Mouse (Mus musculus) megakaryocyte-erythroid progenitor cell, adult 5-6 weeks (primary cell): ENCODE data around the gene S100a6. TPM values are rescaled to one million over a fixed set of nuclear protein-coding genes. Genes with fewer than 3 reads are reported as not detected.
A peak's percentile ranks its signal among the peaks of the same experiment; 100 is the strongest.

Experiments used
- ATAC-seq: replicated peaks from 2 replicates; pipeline ENCODE4 v1.8.0; 2016; ENCODE audit warnings: mild to moderate bottlenecking, inconsistent platforms; ENCODE audit not compliant: severe bottlenecking, poor library complexity, low FRiP score, low TSS enrichment
- total RNA-seq, 2 experiments: library from RNA; stranded (forward) in 1 of 2; stranded (reverse) in 1 of 2; fragments of 200-1000, 215-1000 nt in 1 of 2; fragments of >200 nt in 1 of 2; fragmentation: Nextera tagmentation in 1 of 2; gene quantifications; 2 replicates each; pipeline ENCODE4 v1.2.3; 2014 to 2017

S100a6 gene
- total RNA-seq (2014; fragmentation: Nextera tagmentation) (2.0 and 21.9 TPM in 2 replicates), total RNA-seq (2017) (0.94 TPM in 1 of 2 replicates, not detected in the other)

- ATAC-seq, result peak; percentile 67
Measured at GRCm38 (mm10) chr3:90612728-90613291, at the start of gene S100a6. Gene S100a6, plus strand, starts transcription at chr3:90612882.

- no peak for ATAC-seq
Measured at GRCm38 (mm10) chr3:90574691-90575090, 38.0 kb upstream of the S100a6 start.

DNA sequence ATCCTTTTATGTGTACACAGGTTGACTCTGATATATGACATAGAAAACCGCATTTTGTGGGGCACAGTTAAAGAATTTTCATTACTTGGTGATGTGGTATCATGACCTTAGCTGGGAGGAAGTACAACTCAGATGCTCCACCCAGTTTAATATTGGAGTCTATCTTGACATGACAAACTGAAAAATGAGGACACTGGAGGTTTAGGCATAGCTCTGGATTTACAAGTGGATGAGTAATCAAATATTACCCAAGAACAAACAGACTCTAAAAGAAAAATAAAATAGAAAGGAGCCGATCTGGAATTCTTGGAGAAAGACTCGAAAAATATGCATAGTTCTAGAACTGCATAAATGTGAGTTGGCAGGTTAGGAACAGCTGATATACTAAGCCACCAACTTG is 37.4 kb upstream of the S100a6 start:
- no peak for ATAC-seq

- ATAC-seq, result no peak
Measured at GRCm38 (mm10) chr3:90576351-90577001, 36.2 kb upstream of the S100a6 start.

DNA sequence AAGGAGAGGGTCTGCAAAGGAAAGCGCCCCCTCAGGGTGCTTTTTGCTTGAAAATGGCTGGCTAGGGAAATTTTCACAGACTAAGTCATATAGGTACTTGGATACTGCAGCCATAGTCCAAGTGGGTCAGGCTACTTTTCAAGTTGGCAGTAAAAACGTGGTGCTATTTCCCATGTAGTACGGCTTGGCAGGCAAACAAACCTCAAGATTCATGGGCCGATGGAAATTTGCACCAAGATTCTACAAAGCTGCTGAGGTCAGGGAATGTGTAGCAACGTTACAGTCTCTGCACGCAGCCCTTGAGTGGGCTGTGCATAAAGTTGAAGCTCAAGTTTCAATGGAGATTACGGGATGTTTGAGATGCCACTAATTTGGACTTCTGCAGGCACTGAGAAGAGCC is 33.2 kb upstream of the S100a6 start:
- no peak for ATAC-seq

DNA sequence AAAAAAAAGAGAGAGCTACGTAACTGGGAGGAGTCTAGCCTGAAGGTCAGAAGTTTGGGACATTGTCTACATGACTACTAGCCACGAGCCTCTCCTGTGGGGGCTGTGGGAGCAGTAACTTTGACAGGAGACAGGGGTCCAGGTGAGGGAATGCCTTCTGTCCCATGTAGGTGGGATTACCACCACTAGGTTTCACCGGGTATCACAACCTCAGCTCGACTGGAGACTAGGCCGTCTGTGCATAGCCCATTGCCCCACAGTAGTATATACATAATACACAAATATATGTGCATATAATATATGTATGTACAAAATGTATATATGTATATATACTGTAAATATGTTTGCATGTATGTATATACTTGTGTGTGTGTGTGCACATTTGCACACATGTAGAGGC is 31.5 kb upstream of the S100a6 start:
- no peak for ATAC-seq

- no peak for ATAC-seq
Measured at GRCm38 (mm10) chr3:90582156-90582555, 30.5 kb upstream of the S100a6 start.

GRCm38 (mm10) chr3:90582556-90582955 is 30.1 kb upstream of the S100a6 start:
- no peak for ATAC-seq

DNA sequence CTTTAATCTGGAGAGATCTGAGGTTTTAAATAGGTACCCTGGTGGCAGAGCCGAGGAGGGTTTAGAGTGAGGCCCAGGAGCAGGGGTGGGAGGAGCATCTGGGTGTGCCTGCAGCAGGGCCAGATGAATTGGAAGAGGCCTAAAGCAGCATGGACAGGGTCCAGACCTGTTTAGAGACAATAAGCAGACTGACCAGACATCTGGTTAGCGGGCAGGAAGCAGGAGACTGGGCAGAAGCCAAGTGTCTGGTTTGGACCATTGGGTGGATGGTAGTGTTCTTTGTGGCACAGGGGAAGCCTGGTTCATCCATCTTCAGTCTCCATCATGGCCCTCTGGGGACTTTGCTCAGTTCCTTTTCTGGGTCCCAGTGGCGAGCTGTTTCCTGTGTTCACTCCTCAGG is 28.8 kb upstream of the S100a6 start:
- no peak for ATAC-seq

- ATAC-seq, result peak; percentile 66; the same call in 1 of the 2 replicates
Measured at GRCm38 (mm10) chr3:90585595-90585994, 27.1 kb upstream of the S100a6 start.

GRCm38 (mm10) chr3:90586016-90586643 is 26.6 kb upstream of the S100a6 start:
- ATAC-seq, result no peak

GRCm38 (mm10) chr3:90586906-90587305 is 25.8 kb upstream of the S100a6 start:
- ATAC-seq, result peak; percentile 43; the same call in 1 of the 2 replicates

DNA sequence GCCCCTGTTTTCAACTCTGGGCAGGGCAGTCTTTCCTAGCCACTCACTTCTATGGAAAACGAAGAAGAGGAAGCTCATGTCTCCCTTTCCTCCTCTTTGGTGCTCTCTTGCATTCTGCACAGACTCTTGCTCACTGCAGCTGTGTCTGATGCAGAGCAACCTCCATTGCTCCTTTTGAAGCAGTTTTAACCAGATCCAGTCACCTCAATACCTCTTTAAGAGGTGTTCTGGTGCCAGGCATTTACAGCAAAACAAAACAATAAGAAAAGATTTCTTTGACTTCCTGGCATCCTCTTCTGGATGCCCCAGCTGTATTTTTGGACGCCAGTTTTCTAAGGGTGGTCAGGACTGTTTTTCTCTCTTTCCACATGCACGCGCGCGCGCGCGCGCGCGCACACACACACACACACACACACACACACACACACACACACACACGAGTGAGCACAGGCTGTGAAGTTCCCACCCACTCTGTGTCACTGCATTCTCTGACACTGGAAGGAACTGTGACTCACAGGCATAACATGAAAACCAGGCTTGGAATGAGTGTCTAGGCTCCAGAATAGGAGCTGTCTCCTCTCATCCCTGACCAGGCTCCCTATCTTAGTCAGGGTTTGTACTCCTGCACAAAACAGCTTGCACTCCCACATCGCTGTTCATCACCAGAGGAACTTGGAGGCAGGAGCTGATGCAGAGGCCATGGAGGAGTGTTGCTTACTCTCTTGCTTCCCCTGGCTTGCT is 25.2 kb upstream of the S100a6 start:
- ATAC-seq, result no peak

DNA sequence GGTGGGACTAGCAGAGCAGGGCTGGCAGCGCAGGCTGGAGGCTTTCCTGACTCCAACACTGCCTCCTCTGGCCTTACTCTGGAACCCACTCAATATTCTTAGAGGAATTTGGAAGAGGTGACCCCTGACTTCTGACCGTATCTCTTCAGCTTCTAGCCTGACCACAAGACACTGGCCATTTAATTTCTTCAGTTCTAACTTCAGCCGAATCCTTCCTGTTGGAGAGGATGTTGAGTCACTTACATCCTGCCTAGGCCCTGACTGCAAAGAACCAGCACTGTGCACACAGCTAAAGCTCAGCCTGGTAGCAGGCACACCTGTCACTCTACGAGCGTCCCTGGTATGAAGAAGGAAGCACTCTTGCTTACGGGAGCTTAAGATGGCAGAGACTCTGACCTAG is 23.3 kb upstream of the S100a6 start:
- ATAC-seq, result no peak

DNA sequence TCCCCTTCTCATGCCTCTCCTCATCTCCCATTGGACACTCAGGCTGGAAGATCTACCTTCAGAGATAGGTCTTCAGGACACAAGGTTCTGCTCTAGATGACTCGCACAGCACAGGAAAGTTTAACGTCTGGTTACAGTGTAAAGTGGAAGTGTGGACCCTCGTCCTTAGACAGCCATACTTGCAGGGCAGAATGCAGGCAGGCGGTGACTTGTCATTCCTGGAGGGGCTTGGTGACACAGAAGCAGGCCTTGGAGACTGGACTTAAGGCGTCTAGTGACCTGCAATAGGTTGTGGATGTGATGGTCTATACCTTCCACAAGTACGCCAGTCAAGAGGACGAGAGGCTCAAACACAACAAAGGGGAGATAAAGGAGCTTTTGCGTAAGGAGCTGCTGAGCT is 22.7 kb upstream of the S100a6 start, which contains the start of gene S100a2:
S100a2 (plus strand) TSS at position 301 of the 400 bp plus-strand sequence.
- ATAC-seq, result no peak

GRCm38 (mm10) chr3:90594466-90594865 is 18.2 kb upstream of the S100a6 start:
- ATAC-seq, result no peak

DNA sequence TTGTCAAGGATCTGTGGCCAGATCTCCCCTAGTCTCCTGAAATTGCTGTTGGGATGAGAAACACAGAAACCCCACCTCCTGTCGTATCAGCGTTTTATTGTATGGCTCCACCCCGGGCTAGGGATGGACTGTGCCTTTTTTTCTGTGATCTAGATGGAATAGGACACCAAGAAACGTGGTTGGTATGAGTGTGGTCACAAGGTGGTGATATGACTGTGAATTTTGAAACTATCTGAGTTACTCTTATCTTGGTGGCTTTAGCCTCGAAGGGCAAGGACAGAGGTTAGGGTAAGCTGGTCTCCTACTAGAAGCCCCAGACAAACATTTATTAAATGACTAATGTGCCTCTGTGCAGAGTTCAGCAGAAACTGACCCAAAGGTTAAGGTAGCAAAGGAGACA is 17.1 kb upstream of the S100a6 start:
- no peak for ATAC-seq

DNA sequence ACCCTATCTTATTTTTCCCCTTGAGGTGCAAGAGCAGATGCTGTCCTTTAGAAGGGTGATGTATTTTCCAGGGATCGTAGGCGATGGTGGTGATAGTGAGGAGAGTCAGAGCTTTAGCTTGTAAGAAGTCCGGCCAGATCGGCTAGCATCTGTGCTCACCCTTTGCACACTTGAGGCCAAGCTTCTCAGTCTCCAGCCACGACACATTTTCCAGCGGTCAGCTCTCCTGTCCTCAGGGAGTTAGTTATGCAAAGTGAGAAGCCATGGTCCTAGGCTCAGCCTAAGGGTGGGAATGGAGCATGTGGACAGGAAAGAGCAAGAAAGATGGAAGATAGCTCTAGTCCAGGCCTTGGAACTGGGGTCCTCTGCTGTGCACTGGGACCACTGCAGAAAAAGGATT is 15.9 kb upstream of the S100a6 start:
- no peak for ATAC-seq

DNA sequence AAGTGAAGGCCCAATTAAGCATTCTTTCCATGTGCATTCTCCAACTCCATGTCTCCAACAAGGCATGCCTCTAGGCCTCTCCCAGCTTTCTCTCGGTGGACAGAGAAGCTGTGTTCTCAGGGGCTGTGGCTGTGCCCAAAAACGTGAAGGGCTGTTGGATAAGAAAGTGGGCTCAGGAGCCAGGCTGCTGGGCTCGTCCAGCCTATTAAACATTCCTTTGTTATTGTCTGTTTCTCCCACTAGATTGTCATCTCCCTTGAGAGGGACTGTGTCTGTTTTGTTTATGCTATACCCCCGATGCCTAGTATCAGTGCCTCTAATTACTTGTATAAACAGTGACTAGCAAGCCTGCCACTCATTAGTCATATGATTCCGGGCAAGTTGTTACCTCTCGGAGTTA is 14.9 kb upstream of the S100a6 start:
- no peak for ATAC-seq

GRCm38 (mm10) chr3:90598212-90598611 is 14.5 kb upstream of the S100a6 start:
- no peak for ATAC-seq
